ENCODE assay signal across 18 mouse cellular contexts in genomic region chr6:37486502-37486901, GRCm38 (mm10). TPM values are rescaled to one million over a fixed set of nuclear protein-coding genes. Genes with fewer than 3 reads are reported as not detected.
"Had no signal": no experiment of that assay in that cellular context is flagged by ENCODE, and none has a peak within 500 bp of the region (broad histone marks: within the 10 kb centered on the region; RNA-seq: fewer than 3 reads in every experiment).

No protein-coding gene starts in this region.

- H3K9ac ChIP-seq: intestine, embryonic 15.5 days; limb, embryonic 12.5 days; liver, embryonic 14.5 days; midbrain, embryonic 15.5 days; neural tube, embryonic 12.5 days had no signal

- H3K9me3 ChIP-seq: intestine, embryonic 15.5 days; limb, embryonic 12.5 days; midbrain, embryonic 10.5 days; midbrain, embryonic 15.5 days; neural tube, embryonic 12.5 days had no signal

- ATAC-seq: hindbrain, postnatal 0 days; intestine, embryonic 15.5 days; midbrain, embryonic 15.5 days had no signal

- H3K27ac ChIP-seq: hindbrain, postnatal 0 days; intestine, embryonic 15.5 days; limb, embryonic 12.5 days; liver, embryonic 14.5 days; midbrain, embryonic 10.5 days; midbrain, embryonic 15.5 days; neural tube, embryonic 12.5 days had no signal

- H3K36me3 ChIP-seq: intestine, embryonic 15.5 days; limb, embryonic 12.5 days; midbrain, embryonic 10.5 days; midbrain, embryonic 15.5 days; neural tube, embryonic 12.5 days had no signal

- DNase-seq: kidney, adult 8-10 months; kidney, postnatal 25 days; layer of hippocampus, adult 9-11 months; layer of hippocampus, postnatal 36 days; lung, adult 18-20 months; lung, postnatal 10 days; lung, postnatal 4 days; retina, postnatal 1 day; thymus, adult 2 months; thymus, postnatal 36 days had no signal

- H3K4me1 ChIP-seq: intestine, embryonic 15.5 days; limb, embryonic 12.5 days; midbrain, embryonic 10.5 days; midbrain, embryonic 15.5 days; neural tube, embryonic 12.5 days had no signal

- H3K27me3 ChIP-seq: intestine, embryonic 15.5 days; limb, embryonic 12.5 days; midbrain, embryonic 15.5 days; neural tube, embryonic 12.5 days had no signal

- H3K4me2 ChIP-seq: intestine, embryonic 15.5 days; limb, embryonic 12.5 days; midbrain, embryonic 15.5 days; neural tube, embryonic 12.5 days had no signal

- H3K4me3 ChIP-seq: intestine, embryonic 15.5 days; limb, embryonic 12.5 days; midbrain, embryonic 10.5 days; midbrain, embryonic 15.5 days; neural tube, embryonic 12.5 days had no signal

RNA-seq across cellular contexts. Expression of gene Akr1d1, which starts 43.5 kb away (rescaled TPM):
- polyA plus RNA-seq: hindbrain, postnatal 0 days; limb, embryonic 12.5 days; midbrain, embryonic 10.5 days; midbrain, embryonic 15.5 days; neural tube, embryonic 12.5 days; testis, adult 2 months; thymus, adult 2 months had no signal
